Mouse (Mus musculus): ENCODE data around the gene Polr3b.

Gene Polr3b

DNA sequence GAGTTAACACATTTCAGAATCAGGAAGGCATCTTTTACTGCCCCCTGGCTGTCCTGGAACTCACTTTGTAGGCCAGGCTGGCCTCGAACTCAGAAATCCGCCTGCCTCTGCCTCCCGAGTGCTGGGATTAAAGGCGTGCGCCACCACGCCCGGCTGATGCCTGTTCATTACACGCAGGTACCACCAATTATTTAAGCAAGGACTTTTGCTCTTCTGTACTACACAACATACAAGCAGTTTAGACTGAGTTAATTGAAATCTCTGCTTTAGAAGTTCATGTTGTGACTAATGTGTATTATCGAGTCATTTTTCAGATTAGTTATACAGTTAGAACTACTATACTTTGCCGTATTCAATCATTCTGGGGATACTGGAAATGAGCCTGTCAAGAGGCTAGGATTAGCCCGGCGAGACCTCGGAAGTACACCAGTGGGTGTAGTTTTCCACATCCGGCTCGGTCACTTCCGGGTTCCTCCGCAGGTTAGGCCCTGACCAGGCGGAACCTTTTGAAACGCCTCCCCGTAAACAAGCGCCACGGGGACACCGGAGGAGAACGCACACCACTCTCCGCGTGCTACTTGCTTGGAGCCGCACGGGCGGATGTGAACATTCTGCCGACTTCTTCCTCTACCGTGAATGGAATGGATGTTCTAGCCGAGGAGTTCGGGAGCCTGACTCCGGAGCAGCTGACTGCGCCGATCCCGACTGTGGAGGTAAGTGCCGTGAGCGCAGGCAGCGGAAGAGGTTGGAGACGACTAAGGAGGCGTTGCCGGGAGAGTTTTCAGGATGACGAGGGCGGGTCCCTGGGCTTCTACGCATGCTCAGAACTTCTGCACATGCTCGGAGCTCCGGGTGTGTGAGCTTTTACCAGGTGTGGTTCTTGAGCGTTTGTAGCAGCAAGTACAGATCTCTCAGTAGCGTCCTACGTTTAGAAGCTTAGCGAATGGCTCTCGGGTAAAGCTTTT lies at the start of gene Polr3b:
TSS of gene Polr3b (plus strand) at position 467 of the 965 bp plus-strand sequence.
- DNase-seq (ENCODE audit: extremely low spot score, low read depth, low spot score) = peak; percentile 85

DNA sequence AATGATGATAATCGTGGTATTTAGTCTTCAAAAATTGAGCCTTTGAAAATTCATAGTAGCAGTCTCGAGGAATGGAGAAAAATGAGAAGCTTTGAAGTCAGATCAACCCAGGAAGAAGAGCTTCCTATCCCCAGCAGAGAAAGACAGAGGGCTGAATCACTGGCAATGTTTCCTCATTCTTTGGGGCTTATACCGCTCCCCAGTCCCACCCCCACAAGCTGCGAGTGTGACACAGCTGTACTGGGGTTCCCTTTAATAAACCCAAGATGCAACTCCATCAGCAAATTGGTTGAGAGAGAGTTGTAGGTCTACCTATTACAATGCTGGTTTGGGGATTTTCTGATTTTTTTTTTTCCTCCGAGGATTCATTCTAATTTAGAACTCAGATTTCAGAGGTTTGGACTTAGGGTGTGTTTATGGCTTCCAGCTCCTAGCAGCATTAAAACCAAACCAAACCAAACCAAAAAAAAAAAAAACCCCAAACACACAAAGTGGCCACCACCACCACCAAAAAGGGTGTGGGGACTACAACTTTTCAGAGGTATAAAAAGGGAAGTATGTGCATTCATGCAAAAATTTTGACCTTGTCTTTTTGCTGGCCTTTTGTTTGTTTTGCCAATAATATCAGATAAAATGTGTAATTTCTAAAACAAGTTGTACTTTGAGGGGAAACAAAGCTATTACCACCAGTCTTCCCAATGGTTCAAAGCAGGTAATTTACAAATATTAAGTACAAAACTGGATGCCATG lies 48.2 kb upstream of the Polr3b start:
- DNase-seq (ENCODE audit: extremely low spot score, low read depth, low spot score) = no peak

DNA sequence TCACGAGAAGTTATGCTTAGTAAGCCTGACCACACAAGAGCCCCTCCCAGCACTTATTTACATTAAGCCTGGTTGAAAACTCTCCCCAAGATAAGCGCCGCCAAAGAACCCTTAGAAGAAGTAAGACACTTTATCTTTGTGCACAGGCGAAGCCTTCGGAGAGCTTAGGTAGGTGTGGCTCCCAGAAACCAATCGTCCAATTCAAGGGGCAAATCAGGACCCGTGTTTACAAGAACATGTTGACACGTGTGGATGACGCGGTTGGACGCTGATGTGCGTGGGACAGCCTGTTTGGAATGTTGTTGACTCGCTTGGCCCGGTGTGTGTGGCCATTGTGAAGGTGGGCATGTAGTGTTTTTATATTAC lies 46.1 kb upstream of the Polr3b start:
- peak; percentile 67 for DNase-seq (ENCODE audit: extremely low spot score, low read depth, low spot score)

DNA sequence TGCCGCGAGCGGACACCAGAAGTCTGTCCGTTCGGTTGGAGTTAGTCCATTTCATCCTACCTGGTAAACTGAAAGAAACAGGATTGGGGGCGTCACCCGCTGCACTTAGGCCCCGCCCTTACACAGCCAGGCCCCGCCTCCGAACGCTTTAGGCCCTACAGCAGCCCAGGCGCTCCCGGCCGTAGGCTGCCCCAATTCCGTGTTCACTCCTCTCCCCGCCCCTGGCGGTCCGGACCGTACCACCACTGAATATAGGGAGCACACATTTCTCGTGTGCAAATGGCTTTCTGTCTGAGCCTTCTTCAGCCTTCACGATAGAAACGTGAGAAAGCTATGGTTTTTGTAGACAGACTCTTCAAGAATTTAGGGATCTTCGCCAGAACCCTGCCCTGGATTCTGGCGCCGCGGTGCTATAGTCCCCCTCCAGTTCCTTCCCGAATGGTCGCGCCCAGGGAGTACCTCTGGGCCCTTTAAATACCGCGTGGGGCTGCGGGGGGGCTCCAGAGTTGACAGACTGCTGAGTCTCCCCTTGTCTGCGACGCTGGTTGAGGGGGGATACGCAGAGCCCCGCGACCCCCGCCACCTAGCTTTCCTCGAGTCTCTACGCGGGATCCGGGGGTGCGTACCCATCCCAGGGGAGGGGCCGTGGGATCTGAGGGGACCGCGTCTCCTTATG lies 45.6 kb upstream of the Polr3b start, which contains the start of gene Tcp11l2:
TSS of gene Tcp11l2 (plus strand) at position 232 of the 676 bp plus-strand sequence.
- DNase-seq (ENCODE audit: extremely low spot score, low read depth, low spot score) = peak; percentile 77

DNA sequence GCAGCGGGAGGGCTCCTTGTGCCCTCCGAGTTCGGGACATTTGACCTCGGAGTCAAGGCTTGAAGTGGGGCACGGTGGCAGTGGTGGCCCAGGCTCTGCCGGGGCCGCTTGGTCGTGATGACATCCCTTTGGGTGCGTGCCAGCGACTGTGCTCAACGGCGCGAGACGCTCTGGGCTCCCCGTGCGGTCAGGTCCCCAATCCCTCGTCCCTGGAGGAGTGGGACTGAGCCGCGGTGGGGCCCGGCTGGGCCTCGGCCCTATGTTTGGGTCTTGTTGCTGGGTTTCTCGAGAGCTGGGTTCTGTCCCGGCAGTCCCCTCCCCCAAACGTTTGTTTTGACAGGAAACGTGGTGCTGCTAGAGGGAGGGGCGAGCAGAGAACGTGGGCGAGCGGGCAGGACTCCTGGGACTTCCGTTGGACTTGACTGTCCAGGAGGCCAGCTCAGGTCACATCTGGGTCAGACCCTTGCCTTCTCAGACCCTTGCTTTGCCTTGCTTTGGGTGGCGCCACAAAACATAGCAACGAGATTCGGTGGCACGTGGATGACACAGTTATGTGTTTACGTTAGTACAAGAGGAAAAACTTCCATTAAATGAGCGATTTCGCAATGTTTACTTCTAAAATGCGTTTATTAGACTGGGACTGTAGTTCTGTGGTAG lies 44.9 kb upstream of the Polr3b start:
- DNase-seq (ENCODE audit: extremely low spot score, low read depth, low spot score) = no peak

DNA sequence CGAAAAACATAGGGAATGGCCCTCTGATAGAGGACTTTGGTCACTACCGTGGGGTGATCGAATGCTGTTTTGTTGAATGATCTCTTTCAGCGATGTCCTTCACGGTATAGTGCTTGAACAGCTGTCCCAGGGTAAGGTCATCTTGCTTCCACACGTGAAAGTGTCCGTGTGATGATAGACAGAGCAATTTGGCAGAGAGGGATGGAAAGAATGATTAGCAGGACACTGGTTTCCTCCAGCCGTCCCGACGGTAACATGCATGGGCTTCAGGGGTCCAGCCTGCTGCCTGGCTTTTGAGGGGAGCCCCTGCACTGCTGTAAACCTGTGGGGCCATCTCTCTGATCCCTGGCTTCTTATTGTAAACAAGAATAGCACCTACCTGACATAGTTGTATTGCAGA lies 43.4 kb upstream of the Polr3b start:
- DNase-seq (ENCODE audit: extremely low spot score, low read depth, low spot score) = no peak

DNA sequence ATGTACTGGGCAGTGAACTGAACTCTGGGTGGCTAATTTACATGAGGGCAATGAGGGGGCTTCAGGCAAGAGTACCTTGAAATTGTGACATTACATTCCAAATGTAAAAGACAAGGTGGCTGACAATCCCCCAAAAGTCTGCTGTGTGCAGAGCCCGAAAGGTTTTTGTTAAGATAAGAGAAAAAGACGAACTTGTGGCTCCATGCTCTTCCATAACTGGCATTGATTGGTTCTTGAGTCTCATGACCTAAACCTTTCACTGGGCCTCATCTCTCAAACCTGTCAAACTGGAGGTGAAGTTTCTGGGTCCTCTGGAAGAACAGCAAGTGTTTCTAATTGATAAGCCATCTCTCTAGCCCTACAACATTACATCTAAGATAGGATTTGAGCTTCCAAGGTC lies 42.6 kb upstream of the Polr3b start:
- no peak for DNase-seq (ENCODE audit: extremely low spot score, low read depth, low spot score)

DNA sequence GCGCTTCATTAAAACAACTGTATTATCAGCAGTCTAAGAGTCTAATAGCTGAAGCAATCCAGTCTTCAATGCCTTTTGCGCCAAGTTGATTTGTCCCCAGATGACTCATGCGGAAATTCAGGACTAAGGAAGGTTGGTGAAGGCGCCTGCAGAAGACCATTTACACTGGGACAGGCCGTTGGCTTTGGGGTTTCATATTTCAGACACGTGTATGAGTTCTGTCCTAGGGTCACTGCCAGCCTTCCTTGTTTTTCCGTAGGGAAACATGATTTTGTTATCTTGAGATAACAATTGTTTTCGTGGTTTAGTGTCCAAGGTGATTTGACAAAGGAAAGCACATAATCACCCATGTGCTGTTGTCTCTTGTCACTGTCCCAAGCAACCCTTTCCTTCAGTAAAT lies 40.9 kb upstream of the Polr3b start:
- no peak for DNase-seq (ENCODE audit: extremely low spot score, low read depth, low spot score)

DNA sequence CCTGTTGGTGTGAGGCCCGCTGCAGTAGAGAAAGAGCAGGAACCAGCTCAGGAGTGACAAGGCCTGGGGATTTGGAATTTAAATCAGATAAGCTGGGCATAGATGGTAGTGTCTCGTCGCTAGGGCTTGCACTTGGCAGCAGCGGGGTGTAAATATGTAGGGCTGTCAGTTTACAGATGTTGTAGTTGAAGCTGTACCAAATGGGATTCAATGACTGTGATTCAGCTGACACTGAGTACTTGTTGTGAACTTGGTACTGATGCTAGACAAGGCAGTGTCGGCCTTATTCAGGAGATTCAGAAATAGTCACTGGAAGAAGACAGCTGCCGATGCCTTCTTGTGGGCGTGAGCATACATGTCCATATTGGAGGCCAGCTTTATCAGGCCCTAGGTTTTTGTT lies 39.9 kb upstream of the Polr3b start:
- DNase-seq (ENCODE audit: extremely low spot score, low read depth, low spot score) = no peak

DNA sequence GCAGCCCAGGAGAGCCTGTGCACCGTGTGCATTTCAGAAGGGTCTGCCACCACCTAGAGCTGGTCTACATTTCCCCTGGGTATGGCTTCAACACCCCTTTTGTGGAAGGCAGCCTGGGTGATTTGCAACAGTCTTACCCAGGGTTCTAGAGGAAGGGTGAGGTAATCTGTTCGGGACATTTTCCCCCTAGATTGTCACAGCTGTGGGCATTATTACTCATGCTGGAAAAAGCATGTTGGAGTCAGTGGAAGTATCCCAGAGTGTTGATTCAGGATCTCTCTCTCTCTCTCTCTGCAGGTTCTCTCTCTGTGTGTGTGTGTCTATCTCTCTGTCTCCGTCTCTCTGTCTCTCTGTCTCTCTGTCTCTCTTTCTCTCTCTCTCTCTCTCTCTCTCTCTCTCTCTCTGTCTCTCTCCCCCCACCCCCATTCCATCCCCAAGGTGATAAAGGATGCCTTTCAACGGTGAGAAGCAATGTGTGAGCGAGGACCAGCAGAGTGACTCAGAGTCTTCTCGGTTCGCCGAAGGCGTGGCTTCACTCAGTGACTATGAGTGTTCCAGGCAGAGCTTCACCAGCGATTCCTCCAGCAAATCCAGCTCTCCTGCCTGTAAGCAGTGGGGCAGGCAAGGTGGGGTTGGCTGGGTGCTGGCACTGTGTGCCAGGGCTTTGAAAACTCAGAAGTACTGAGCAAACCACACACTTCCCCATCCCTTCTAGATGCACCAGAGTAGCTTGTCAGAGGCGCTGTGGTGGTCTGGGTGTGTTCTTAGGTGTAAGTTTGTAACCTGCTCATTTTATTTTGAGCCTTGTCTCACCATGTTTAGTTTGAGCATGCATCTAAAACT lies 37.4 kb upstream of the Polr3b start:
- no peak for DNase-seq (ENCODE audit: extremely low spot score, low read depth, low spot score)

DNA sequence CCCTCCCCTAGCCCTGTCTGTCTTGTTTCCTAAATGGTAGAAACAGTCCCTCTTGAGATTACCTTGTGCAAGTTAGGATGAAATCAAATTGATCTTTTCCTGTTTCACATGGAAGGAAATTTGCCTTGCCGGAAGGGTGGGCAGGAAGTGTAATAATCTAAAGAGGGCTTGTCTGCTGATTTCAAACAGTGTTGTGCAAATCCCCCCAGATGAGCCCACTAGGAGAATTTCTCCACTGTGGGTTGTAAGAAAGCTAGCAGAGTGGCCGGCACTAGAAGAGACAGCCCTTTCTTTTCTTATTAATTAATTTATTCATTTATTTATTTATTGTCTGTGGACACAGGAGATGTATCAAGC lies 36.8 kb upstream of the Polr3b start:
- DNase-seq (ENCODE audit: extremely low spot score, low read depth, low spot score) = no peak

DNA sequence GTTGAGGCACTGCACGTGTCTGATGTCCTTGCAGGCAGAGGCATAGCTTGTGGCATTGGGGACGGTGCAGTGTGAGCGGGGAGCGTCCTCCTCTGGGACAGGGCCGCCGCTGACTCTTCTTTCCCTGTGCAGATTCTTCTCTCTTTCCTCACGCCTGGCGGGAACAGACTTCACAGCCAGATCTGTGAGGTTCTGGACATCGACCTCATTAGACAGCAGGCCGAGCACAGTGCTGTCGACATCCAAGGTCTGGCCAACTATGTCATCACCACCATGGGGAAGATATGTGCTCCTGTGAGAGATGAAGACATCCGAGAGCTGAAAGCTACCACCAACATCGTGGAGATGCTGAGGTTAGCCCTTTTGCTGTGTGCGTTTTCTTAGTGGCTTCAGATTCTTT lies 31.1 kb upstream of the Polr3b start:
- DNase-seq (ENCODE audit: extremely low spot score, low read depth, low spot score) = no peak

DNA sequence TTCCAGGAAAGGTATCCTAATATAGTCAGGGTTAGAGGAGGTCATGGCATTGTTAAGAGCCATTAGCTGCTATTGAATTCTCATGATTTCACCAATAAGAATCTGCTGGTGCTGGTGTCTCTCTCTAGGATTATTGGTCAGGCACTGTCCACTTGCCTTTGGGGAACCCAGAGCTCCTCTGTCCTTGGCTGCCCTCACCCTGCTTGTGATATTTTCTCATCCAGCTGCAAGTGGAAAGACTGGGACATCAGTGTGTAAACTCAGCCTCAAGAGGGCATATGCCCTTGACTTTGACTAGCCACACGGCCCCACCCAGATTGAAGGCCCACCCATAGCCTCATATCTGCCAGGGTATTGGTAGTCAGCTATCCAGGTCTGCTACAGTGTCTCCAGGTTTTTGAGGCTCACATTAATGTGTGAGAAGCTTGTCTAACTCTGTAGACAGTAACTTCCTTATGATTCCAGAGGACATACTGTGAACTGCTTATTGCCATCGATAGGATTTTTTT lies 30.4 kb upstream of the Polr3b start:
- no peak for DNase-seq (ENCODE audit: extremely low spot score, low read depth, low spot score)

DNA sequence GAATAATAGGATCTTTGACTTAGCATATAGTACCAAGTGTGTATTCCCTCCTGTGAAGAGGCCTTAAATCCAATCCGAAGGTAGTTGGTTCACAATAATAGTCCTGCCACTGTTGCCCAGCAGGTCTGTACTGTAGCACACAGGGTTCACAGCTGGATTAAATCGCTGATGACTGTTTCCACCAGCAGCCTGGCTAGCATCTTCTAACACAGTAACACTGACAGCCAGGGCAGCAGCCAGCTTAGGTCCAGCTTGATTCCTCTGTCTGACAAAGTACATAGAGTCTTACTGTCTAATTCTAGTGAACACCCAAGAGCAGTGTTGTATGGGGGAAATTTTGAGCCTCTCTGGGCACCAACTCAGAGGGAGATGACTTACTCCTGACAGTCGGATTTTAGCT lies 29.3 kb upstream of the Polr3b start:
- DNase-seq (ENCODE audit: extremely low spot score, low read depth, low spot score) = no peak

DNA sequence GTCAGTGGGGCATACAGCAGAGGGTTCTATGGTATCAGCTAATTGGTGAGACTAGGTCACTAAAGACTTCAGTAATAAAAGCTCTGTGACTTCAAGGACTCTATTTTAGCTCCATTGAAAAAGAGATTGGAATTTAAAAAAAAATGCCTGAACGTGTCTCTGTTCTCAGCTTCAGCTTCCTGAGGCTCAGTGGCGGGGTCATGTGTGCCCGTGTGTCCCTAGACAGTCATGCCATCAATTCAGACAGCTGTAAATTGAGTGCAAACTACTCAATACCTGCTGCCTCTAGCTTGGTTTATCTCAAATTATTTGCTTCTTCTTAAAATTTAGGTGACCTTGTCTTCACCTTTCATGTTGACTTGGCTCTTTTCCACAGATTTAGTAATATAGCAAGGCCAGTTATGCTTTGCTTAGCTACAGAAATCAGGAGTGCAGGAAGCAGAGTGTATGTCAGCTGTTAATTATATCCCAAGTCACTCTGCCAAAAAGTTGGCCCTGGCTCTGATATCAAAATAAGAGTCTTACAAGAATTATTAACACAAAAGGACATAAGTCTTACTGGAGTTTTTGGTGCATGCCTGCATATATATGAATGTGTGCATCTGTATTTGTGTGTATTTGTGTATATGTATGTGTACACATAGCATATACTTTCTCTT lies 24.8 kb upstream of the Polr3b start:
- no peak for DNase-seq (ENCODE audit: extremely low spot score, low read depth, low spot score)

DNA sequence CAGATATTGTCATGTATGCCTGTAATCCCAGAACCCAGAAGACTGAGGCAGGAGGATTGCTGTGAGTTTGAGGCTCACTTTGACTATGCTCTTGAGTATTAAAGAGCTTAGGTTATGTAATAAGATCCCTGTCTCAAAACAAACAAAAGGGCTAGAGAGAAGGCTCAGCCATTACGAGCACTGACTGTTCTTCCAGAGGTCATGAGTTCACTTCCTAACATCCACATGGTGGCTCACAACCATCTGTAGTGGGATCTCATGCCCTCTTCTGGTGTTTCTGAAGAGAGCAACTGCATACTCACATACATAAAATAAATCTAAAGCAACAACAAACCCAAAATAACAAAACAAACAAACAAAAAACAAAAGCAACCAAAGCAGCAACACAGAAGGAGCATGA lies 23.9 kb upstream of the Polr3b start:
- DNase-seq (ENCODE audit: extremely low spot score, low read depth, low spot score) = no peak

DNA sequence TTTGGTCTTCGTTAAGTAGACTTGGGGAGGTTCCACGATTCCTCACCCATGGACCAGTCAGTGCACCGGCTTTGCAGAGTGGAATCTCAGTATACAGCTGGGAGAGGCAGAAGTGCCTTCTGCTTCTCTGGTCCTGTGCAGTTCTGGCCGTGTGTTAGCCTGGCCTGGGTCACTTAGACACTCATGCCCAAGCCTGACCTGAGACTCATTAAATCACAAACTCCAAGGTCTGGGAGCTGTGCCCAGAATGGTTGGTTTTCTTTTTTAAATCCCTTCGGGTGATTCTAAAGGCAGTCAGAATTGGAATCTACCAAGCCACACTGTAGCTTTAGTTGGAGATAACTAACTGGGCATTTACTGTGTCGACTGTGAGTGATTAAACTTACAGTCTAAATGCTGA lies 22.0 kb upstream of the Polr3b start:
- no peak for DNase-seq (ENCODE audit: extremely low spot score, low read depth, low spot score)

DNA sequence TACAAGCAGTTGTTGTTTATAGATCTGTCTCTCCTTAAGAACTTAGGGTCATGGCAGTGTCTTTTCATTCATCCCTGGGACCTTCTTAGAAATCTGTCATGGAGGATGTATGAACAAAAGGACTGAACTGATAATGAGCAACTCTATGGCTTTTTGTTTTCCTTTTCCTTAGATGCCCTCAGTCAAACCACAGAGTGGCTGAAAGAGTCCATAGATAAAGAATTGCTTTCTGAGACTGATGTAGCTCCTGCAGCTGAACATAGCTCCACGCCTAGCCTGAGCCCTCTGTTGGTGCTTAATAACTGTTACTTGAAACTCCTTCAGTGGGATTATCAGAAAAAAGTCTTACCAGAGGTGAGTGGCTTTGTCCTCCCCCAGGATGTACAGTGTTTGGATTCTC lies 17.8 kb upstream of the Polr3b start:
- DNase-seq (ENCODE audit: extremely low spot score, low read depth, low spot score) = no peak

DNA sequence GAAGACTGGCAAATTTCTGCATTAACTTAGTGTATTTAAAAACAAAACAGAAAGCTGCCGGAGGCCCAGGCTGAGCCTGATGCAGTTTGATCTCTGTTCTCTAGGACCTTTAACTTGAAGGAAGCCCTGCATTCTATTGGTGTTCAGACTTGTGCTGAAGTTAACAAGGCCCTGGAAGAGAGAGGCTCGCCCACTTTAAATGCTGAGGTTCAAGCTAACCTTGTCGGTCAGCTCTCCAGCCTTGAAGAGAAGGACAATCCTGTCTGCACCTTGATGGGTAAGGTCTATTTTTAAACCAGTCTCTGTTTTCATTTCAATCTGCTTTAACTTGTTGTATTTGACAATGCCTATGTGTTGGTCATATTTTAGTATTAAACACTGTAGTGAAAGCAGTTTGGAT lies 13.7 kb upstream of the Polr3b start:
- DNase-seq (ENCODE audit: extremely low spot score, low read depth, low spot score) = no peak

DNA sequence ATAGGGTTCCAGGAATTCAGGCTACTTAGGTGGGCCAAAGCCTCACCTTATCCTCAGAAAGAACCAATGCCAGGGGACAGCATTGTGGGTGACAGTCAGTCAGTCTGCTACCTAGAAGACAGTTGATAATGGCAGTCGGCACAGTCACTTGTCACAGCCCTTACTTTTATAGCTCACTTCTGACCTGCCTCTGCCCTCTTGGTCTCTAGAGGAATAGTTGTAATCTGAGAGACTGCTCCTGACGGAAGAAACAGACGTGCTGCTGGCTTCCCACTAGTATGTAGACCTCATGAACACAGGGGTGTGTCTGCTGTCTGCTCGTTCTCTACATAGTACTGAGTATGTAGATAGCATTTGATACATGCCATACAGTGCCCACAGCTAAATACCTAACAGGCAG lies 11.8 kb upstream of the Polr3b start:
- no peak for DNase-seq (ENCODE audit: extremely low spot score, low read depth, low spot score)
